Mouse (Mus musculus): ENCODE measurements around the gene Ube2t.

DNA sequence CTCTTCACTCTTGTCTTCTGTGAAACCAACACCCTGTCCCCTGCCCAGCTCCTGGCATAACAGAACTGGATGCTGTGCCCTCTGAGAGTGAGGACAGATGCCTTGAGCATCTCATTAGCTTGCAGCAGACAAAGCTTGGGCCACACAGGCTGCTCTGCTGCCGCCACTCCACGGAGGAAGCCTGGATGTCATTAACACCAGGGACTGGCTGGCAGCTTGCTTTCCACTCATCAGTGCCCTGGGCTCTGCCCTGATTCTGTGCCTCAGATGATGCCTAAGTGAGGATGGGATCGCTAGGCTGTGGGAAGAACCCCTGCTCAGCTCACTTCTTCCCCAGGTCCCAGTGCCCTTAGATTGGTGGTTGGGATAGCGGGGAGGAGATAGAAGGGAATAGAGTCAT lies 33.1 kb downstream of the Ube2t start:
- TF ChIP-seq POLR2A (IDR thresholded peaks at IDR 0.05; ENCODE audit: insufficient read depth, low read depth, low read length), result no peak
- TF ChIP-seq CTCF (IDR thresholded peaks at IDR 0.05; ENCODE audit: insufficient read depth, low read depth, low read length), result no peak

Data from olfactory bulb, adult 2 months (tissue).